Mouse (Mus musculus): Measurements from ENCODE around the gene H2al1e.
"Not testable (repeated sequence)": the region's sequence is repeated elsewhere in the genome, so short reads cannot be mapped to it uniquely, and the experiment has no call there.

The H2al1e gene

DNA sequence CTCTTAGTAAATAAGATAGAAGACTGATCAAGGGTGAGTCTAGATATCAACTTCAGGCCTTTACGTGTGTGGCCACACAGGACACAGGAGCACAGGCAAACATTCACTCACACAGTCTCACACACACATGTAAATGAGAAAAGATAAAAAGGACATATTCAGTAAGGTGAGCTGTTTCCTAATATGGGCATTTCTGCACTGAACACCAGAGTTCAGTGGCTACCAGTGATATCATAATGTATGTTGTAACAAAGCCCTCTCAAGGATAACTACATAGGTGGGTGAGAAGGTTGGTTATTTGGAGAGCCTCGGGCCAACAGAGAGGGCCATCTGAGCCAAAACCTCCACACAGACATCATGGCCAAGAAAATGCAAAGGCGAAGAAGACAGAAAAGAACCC is at the start of gene H2al1e:
Gene H2al1e (plus strand): TSS at position 301 of the 400 bp plus-strand sequence.
- DNase-seq: not testable (repeated sequence)

DNA sequence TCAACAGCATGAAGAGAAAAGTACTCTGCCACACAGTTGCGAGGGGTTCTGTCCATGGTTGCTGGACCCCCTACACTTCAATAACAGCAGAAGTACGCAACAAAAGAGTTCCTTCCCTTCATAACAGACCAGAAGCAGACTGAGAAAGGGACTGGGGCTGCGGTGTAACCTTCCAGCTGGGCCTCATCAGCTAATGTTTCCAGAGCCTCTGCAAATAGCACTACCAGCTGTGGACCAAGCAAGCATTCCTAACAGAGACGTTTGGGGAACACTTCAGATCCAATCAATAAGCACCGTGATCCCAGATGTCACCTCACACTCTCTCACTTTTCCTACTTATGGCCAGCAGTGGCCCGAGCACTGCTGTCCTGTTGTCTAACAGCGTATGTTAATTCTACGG is 46.8 kb upstream of the H2al1e start:
- no peak for DNase-seq

DNA sequence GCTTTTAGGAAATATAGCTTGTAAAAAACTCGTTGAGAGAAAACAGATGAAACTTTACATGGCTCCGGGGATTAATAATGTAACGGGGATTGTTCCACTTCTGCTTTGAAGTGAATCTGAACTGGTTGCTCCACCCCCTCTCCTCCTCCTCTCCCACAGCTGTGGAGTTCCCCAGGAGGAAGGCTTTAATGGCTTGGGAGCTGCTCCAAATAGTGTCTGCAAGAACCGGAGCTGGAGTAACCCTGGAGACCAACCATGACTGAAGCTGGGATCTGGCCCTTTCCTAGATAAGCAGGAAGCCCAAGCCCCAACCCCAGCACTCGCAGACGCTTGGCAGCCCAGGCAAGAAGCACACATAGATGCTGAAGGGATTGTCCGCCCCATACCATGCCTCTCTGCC is 43.9 kb upstream of the H2al1e start:
- no peak for DNase-seq

DNA sequence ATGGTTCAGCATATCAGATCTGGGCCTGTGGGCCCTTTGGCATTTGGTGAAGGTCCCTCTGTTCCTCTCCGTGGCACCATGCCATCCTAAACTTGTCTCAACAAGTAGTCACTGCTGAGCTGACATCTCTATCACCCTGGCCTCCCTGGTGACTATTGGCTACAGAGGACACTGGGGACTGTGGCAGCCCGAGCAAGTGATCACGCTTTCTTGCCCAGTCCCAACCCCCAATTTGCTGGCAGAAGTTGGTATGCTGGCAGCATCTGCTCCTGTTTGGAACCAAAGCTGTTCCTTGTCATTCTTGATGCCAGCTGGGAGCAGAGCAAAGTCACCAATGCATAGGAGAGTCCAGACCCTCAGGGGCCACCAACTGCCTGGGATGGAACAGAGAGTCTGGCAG is 42.7 kb upstream of the H2al1e start:
- DNase-seq: no peak

DNA sequence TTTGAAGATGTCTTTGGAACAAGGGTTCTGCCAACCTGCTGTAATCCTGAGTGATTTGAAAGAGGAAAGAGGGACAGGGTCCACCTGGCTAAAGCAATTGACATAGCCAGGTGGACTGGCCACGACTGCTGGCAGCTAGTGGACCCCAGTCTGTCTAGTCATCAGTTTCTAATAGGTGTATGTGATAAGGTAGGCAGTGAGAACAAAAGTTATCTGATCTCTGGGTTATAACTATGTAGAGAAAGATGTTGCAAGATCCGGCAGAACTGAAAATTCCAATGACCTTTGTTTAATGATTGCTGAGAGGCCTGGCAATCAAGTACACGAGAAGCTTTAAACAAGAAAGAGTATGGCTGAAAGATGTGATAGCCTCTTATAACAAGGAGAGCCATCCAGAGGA is 38.5 kb upstream of the H2al1e start:
- DNase-seq: no peak

DNA sequence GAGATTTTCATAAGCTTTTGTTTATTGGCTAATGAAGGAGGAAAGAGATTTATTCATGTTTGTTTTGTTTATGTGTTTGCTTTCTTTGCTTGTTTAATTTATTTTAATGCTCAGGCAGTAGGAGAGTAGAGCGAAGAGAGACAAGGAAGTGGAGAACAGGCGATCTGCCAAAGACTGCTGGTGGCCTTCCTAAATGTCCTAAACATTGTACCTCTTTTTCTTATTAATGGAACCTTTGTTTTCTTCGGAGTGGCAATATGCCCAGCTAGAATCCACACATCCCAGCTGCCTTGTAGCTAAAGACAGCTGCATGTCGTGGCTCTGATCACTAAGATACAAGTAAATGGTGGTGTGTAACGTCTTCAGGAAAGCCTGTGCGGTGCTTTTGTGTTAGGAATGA is 34.7 kb upstream of the H2al1e start:
- DNase-seq: no peak

DNA sequence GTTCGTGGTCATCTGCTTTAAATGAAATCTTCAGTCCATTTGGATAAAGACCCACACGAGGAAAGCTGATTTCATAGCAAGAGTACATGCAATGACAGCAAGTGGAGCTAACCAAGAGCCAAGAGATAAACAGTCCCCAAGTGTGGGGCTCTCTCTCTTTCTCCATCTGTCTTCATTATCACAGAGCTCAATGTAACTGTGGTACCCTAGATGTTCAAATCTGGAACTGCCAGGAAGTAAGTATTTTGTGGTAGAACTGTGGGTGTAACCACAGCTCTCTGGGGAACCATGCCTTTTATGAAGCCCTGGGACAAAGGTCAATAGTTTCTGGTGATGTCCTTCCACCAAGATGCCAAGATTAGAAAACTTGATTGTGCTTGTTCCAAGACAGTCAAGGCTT is 31.0 kb upstream of the H2al1e start:
- DNase-seq: no peak

DNA sequence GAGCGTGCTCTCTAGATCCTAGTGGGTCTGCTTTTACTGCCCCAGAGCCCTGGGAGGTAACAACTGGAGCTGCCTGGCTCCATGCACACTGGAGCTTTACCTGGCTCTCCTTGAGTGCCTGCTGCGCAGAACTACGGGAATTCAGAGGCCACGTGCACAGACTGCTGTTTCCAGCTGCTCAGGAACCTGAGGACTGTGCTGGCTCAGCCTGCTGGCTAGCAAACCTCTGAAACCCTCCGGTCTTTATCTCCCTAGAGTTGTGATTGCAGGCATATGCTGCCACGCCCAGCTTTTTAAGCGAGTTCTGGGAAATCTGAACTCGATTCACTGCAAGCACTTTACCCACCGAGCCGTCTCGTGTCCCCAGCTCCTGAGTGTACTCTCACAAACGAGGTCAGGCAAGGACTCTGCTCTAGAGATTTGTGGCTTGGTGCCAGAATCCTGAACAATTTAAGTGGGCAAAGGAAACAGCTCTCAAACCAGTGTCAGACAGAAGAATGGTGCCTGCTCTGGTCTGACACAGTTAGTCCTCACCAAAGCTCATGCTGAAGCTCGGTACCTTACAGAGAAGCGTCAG is 23.3 kb upstream of the H2al1e start:
- no peak for DNase-seq

DNA sequence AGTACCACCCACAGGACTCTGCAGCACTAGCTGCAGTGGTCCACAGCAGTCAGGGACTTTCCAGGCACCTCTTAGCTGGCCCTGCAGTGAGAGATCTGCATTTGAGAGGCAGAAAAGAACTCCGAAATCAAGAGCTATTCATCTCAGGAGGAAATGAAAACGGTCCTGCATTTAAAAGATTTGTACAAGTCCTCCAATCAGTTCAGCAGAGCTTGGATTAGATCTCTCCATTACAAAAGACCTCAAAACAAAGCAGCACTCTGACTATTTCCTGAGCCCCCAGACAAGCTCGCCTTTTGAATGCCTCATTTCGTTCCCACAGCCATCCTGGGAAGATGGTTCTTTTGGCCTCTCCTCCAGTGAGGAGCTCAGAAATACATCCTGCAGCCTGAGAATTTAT is 22.5 kb upstream of the H2al1e start:
- DNase-seq: no peak

DNA sequence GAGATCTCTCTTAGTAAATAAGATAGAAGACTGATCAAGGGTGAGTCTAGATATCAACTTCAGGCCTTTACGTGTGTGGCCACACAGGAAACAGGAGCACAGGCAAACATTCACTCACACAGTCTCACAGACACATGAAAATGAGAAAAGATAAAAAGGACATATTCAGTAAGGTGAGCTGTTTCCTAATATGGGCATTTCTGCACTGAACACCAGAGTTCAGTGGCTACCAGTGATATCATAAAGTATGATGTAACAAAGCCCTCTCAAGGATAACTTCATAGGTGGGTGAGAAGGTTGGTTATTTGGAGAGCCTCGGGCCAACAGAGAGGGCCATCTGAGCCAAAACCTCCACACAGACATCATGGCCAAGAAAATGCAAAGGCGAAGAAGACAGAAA is 12.8 kb upstream of the H2al1e start, which contains the start of gene H2al1a:
Gene H2al1a (plus strand): TSS at position 301 of the 400 bp plus-strand sequence.
- not testable (repeated sequence) for DNase-seq

DNA sequence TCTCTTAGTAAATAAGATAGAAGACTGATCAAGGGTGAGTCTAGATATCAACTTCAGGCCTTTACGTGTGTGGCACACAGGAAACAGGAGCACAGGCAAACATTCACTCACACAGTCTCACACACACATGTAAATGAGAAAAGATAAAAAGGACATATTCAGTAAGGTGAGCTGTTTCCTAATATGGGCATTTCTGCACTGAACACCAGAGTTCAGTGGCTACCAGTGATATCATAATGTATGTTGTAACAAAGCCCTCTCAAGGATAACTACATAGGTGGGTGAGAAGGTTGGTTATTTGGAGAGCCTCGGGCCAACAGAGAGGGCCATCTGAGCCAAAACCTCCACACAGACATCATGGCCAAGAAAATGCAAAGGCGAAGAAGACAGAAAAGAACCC is 9.6 kb upstream of the H2al1e start, which contains the start of gene H2al1b:
Gene H2al1b (plus strand): TSS at position 301 of the 400 bp plus-strand sequence.
- not testable (repeated sequence) for DNase-seq

DNA sequence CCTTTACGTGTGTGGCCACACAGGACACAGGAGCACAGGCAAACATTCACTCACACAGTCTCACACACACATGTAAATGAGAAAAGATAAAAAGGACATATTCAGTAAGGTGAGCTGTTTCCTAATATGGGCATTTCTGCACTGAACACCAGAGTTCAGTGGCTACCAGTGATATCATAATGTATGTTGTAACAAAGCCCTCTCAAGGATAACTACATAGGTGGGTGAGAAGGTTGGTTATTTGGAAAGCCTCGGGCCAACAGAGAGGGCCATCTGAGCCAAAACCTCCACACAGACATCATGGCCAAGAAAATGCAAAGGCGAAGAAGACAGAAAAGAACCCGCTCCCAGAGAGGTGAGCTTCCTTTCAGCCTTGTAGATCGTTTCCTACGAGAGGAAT is 6.4 kb upstream of the H2al1e start, which contains the start of gene H2al1c:
Gene H2al1c (plus strand): TSS at position 301 of the 400 bp plus-strand sequence.
- not testable (repeated sequence) for DNase-seq

DNA sequence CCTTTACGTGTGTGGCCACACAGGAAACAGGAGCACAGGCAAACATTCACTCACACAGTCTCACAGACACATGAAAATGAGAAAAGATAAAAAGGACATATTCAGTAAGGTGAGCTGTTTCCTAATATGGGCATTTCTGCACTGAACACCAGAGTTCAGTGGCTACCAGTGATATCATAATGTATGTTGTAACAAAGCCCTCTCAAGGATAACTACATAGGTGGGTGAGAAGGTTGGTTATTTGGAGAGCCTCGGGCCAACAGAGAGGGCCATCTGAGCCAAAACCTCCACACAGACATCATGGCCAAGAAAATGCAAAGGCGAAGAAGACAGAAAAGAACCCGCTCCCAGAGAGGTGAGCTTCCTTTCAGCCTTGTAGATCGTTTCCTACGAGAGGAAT is 3.2 kb upstream of the H2al1e start, which contains the start of gene H2al1d:
Gene H2al1d (plus strand): TSS at position 301 of the 400 bp plus-strand sequence.
- DNase-seq: not testable (repeated sequence)

DNA sequence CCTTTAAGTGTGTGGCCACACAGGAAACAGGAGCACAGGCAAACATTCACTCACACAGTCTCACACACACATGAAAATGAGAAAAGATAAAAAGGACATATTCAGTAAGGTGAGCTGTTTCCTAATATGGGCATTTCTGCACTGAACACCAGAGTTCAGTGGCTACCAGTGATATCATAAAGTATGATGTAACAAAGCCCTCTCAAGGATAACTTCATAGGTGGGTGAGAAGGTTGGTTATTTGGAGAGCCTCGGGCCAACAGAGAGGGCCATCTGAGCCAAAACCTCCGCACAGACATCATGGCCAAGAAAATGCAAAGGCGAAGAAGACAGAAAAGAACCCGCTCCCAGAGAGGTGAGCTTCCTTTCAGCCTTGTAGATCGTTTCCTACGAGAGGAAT is 3.1 kb downstream of the H2al1e start, which contains the start of gene H2al1f:
Gene H2al1f (plus strand): TSS at position 301 of the 400 bp plus-strand sequence.
- DNase-seq: not testable (repeated sequence)

DNA sequence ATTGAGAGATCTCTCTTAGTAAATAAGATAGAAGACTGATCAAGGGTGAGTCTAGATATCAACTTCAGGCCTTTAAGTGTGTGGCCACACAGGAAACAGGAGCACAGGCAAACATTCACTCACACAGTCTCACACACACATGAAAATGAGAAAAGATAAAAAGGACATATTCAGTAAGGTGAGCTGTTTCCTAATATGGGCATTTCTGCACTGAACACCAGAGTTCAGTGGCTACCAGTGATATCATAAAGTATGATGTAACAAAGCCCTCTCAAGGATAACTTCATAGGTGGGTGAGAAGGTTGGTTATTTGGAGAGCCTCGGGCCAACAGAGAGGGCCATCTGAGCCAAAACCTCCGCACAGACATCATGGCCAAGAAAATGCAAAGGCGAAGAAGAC is 6.2 kb downstream of the H2al1e start, which contains the start of gene H2al1g:
Gene H2al1g (plus strand): TSS at position 301 of the 400 bp plus-strand sequence.
- DNase-seq: not testable (repeated sequence)

DNA sequence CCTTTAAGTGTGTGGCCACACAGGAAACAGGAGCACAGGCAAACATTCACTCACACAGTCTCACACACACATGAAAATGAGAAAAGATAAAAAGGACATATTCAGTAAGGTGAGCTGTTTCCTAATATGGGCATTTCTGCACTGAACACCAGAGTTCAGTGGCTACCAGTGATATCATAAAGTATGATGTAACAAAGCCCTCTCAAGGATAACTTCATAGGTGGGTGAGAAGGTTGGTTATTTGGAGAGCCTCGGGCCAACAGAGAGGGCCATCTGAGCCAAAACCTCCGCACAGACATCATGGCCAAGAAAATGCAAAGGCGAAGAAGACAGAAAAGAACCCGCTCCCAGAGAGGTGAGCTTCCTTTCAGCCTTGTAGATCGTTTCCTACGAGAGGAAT is 9.5 kb downstream of the H2al1e start, which contains the start of gene H2al1h:
Gene H2al1h (plus strand): TSS at position 301 of the 400 bp plus-strand sequence.
- DNase-seq: not testable (repeated sequence)

DNA sequence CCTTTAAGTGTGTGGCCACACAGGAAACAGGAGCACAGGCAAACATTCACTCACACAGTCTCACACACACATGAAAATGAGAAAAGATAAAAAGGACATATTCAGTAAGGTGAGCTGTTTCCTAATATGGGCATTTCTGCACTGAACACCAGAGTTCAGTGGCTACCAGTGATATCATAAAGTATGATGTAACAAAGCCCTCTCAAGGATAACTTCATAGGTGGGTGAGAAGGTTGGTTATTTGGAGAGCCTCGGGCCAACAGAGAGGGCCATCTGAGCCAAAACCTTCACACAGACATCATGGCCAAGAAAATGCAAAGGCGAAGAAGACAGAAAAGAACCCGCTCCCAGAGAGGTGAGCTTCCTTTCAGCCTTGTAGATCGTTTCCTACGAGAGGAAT is 12.6 kb downstream of the H2al1e start, which contains the start of gene H2al1i:
Gene H2al1i (plus strand): TSS at position 301 of the 400 bp plus-strand sequence.
- not testable (repeated sequence) for DNase-seq

DNA sequence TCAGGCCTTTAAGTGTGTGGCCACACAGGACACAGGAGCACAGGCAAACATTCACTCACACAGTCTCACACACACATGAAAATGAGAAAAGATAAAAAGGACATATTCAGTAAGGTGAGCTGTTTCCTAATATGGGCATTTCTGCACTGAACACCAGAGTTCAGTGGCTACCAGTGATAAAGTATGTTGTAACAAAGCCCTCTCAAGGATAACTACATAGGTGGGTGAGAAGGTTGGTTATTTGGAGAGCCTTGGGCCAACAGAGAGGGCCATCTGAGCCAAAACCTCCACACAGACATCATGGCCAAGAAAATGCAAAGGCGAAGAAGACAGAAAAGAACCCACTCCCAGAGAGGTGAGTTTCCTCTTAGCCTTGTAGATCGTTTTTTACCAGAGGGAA is 15.8 kb downstream of the H2al1e start, which contains the start of gene H2al1j:
Gene H2al1j (plus strand): TSS at position 301 of the 400 bp plus-strand sequence.
- not testable (repeated sequence) for DNase-seq

DNA sequence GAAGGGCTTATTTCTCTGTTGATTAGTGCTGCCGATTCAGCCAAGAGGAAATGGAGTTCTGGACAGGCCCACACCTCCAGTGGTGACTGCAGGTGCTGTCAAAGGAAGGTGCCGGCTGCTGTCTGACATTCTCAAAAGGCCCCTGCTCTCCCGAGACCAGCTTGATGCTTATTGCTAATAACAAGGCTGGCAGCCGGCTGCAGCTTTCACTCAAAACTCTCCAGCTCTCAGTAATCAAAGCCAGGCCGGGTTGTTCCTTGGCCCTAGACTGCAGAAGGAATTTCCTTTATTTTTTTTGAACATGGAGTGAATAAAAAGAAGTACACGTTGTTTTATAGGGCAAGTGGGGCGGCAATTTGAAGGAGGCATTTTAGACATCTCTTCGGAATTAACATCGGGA is 34.0 kb downstream of the H2al1e start:
- DNase-seq: no peak

DNA sequence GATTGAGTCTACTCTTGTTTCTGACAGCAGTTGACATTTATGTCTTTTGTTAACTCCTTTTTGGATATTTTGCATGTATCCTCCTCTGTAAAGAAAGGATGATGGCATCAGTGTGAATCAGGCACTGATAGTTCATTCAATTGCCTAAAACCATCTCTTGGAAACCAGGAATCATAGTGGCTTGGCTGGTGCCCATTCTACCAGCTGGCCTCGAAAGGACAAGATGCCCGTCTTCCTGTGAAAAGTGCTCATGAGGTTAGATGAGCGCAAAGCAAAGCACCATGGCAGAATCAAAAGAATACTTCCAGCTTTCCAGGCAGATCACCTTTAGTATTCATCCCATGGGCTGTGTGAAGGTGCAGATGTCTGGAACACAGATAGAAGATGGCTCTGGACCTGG is 35.0 kb downstream of the H2al1e start:
- DNase-seq: no peak

DNA sequence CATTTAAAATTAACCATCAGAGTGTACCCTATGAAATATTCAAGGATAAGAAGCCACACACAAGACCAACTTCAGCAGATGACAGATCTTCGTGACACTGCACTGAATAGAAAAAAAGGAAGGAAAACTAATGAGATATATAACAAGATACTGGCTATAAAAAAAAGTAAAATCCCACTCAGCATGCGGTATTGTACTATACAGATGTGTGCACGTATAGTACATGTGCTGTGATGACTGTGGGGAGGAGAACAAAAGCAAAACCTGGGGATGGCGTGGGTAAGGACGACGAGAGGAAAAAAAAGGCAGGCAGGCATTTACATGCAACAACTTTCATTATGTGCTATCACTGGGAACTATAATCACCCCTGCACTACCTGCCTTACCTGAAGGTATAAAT is 49.1 kb downstream of the H2al1e start:
- no peak for DNase-seq

DNA sequence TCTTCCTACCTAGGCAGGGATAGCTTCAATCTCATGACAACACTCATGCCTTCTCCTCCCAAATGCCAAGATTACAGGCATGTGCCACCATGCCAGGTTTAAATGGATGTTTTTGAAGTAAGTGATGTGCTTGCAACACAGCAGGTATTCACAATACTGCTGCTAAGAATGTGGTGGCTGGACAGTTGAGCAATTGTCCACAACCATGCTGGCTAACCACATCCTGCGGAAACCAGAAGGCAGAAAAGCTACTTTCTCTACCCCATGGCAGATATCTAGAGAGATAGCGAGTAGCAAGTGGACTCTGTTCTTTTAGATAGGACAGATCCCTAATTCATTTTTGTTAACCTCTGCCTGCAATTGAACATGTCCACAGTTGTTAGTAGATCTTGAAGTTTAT is 49.5 kb downstream of the H2al1e start:
- DNase-seq: no peak
